Mouse (Mus musculus): ENCODE data around the gene Foxs1. TPM values are rescaled to one million over a fixed set of nuclear protein-coding genes. Genes with fewer than 3 reads are reported as not detected.

The Foxs1 gene
- 1 to 10 TPM; 1.8 to 2.4 TPM for total RNA-seq (2021)
- long read RNA-seq, experiment 1, partial matches to known transcripts: 0 of 4 reads
- long read RNA-seq, experiment 1, other reads (novel, unspliced or antisense): 0 of 4 reads
- long read RNA-seq, experiment 2, partial matches to known transcripts: 0 of 2 reads
- long read RNA-seq, experiment 2, other reads (novel, unspliced or antisense): 0 of 2 reads

GRCm38 (mm10) chr2:152933048-152933447, at the start of gene Foxs1:
Foxs1 (minus strand) TSS chr2:152933208.
- DNase-seq: peak; percentile 70

GRCm38 (mm10) chr2:152976991-152977390, 44.0 kb upstream of the Foxs1 start:
- DNase-seq: no peak

GRCm38 (mm10) chr2:152965555-152965954, 32.5 kb upstream of the Foxs1 start:
- no peak for DNase-seq

GRCm38 (mm10) chr2:152962091-152962793, 29.2 kb upstream of the Foxs1 start, which contains the start of gene Ttll9:
Ttll9 (plus strand) TSS chr2:152962485.
- peak; percentile 56 for DNase-seq

- no peak for DNase-seq
Observed at GRCm38 (mm10) chr2:152958116-152958515, 25.1 kb upstream of the Foxs1 start.

- DNase-seq: no peak
Observed at GRCm38 (mm10) chr2:152951850-152952720, 19.1 kb upstream of the Foxs1 start.

- DNase-seq: no peak
Observed at GRCm38 (mm10) chr2:152951065-152951849, 18.2 kb upstream of the Foxs1 start, which contains the start of gene Dusp15. Dusp15 (minus strand) TSS chr2:152951698.

GRCm38 (mm10) chr2:152950358-152951064, 17.5 kb upstream of the Foxs1 start:
- no peak for DNase-seq

- no peak for DNase-seq
Observed at GRCm38 (mm10) chr2:152948438-152949020, 15.5 kb upstream of the Foxs1 start.

GRCm38 (mm10) chr2:152947098-152947497, 14.1 kb upstream of the Foxs1 start:
- DNase-seq: no peak

- no peak for DNase-seq
Observed at GRCm38 (mm10) chr2:152944013-152944412, 11.0 kb upstream of the Foxs1 start.

GRCm38 (mm10) chr2:152943568-152943967, 10.6 kb upstream of the Foxs1 start:
- no peak for DNase-seq

GRCm38 (mm10) chr2:152942898-152943515, 10.0 kb upstream of the Foxs1 start:
- no peak for DNase-seq

- DNase-seq: no peak
Observed at GRCm38 (mm10) chr2:152941776-152942175, 8.8 kb upstream of the Foxs1 start.

GRCm38 (mm10) chr2:152941106-152941505, 8.1 kb upstream of the Foxs1 start:
- DNase-seq: no peak

GRCm38 (mm10) chr2:152939846-152940245, 6.8 kb upstream of the Foxs1 start:
- no peak for DNase-seq

- DNase-seq: peak; percentile 64
Observed at GRCm38 (mm10) chr2:152933614-152934013, 606 bp upstream of the Foxs1 start.

- DNase-seq: no peak
Observed at GRCm38 (mm10) chr2:152931456-152932160, 1.4 kb downstream of the Foxs1 start.

- DNase-seq: peak; percentile 76
Observed at GRCm38 (mm10) chr2:152930276-152930675, 2.7 kb downstream of the Foxs1 start.

GRCm38 (mm10) chr2:152928988-152929370, 4.0 kb downstream of the Foxs1 start:
- no peak for DNase-seq

All from gastrocnemius, postnatal 25 days (tissue).